Mouse (Mus musculus) megakaryocyte, embryonic 14.5 days (primary cell): ENCODE results near the gene Gprc5c.

Source experiments
- FLI1 ChIP-seq: IDR thresholded peaks from 2 replicates; pipeline ENCODE4 v1.6.1; 2012; ENCODE audit warnings: low read length, inconsistent platforms, mixed read lengths
- GATA1 ChIP-seq: IDR thresholded peaks from 3 replicates; pipeline ENCODE4 v1.6.1; 2012; ENCODE audit warnings: mixed read lengths, low read length, inconsistent platforms, borderline replicate concordance

GRCm38 (mm10) chr11:114802540-114803267, 48.2 kb upstream of the Gprc5c start:
- TF ChIP-seq FLI1 (no peak), GATA1 (no peak)
